34 mouse cellular contexts compared by ENCODE assay signal in the genomic region with DNA sequence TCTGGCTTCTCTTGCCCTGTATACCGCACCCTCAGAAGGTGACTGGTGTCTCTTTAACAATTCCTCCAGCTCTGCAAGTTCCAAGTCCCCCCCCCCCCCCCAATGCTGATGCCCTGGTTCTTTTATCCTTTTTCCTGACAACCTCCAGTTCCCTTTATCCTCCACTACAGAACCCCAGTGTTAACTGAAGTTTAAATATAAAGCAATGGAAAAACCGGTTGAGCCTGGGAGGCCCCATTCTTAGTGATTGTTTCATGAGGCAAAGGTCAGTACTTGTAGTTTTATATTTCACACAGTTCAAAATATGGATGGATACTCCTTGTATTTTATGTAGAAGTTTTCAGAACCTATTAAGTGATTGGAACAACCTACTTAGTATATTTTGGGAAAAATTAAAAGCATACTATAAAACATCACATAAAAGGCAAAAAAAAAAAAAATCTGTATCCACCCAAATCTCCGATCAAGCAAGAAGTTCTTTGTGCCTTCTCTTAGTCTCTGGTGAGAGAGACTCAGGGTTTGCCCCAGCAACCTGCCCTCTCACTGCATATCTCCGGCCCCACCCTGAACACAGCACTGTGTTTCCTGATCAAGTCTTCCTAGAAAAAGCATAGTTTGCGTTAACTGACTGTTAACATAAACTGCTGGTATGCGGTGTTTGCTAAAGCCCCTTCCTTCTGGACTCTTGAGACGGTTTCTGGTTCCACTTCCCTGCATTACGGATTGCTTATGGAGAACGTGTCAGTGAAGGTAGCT. TPM values are rescaled to one million over a fixed set of nuclear protein-coding genes. Genes with fewer than 3 reads are reported as not detected.
DNase-seq lines count a peak whose midpoint lies in the region; ATAC-seq and TF ChIP-seq lines count a peak whose summit lies in the region.
"Had no signal": no experiment of that assay in that cellular context is flagged by ENCODE, and none has a peak within 500 bp of the region (broad histone marks: within the 10 kb centered on the region; RNA-seq: fewer than 3 reads in every experiment).

No protein-coding gene starts in this region.

- no peak for TF ChIP-seq CTCF in left cerebral cortex, adult 2 months (IDR thresholded peaks at IDR 0.05)

- 0 out of 2 replicates have a peak overlapping the region, but pooled peaks have one; percentile 37 for H3K27ac ChIP-seq in kidney, embryonic 15.5 days
- H3K27ac ChIP-seq in midbrain, embryonic 10.5 days (replicated peaks), result peak overlapping the region; percentile 42; the same call in 1 of the 2 replicates
- no peak overlapping the region for H3K27ac ChIP-seq in midbrain, embryonic 15.5 days
- H3K27ac ChIP-seq in stomach, embryonic 14.5 days (ENCODE audit: low read length), result peak overlapping the region; percentile 90
- H3K27ac ChIP-seq in left cerebral cortex, adult 2 months, result no peak overlapping the region
- H3K27ac ChIP-seq: forebrain, embryonic 12.5 days; heart, embryonic 13.5 days; hindbrain, embryonic 12.5 days; limb, embryonic 15.5 days; liver, embryonic 14.5 days; neural tube, embryonic 13.5 days had no signal

- ATAC-seq in kidney, embryonic 15.5 days (replicated peaks; ENCODE audit: low FRiP score), result no peak
- no peak for ATAC-seq in midbrain, embryonic 15.5 days (replicated peaks)
- ATAC-seq in stomach, embryonic 14.5 days (ENCODE audit: insufficient number of reproducible peaks, insufficient read depth, low FRiP score, low read depth), result peak; percentile 72
- ATAC-seq: midbrain, embryonic 16.5 days had no signal

- H3K9ac ChIP-seq in kidney, embryonic 15.5 days, result no peak overlapping the region
- H3K9ac ChIP-seq in midbrain, embryonic 15.5 days, result no peak overlapping the region
- no peak overlapping the region for H3K9ac ChIP-seq in stomach, embryonic 14.5 days (replicated peaks; ENCODE audit: low read depth, low read length)
- H3K9ac ChIP-seq: forebrain, embryonic 12.5 days; heart, embryonic 13.5 days; hindbrain, embryonic 12.5 days; limb, embryonic 15.5 days; liver, embryonic 14.5 days; neural tube, embryonic 13.5 days had no signal

- peaks cover 19% of the 10 kb centered on the region for H3K4me1 ChIP-seq in kidney, embryonic 15.5 days
- peaks cover 23% of the 10 kb centered on the region for H3K4me1 ChIP-seq in midbrain, embryonic 10.5 days
- H3K4me1 ChIP-seq in midbrain, embryonic 15.5 days, result peaks cover 15% of the 10 kb centered on the region
- peaks cover 18% of the 10 kb centered on the region for H3K4me1 ChIP-seq in stomach, embryonic 14.5 days (ENCODE audit: control insufficient read depth, insufficient read depth, low read length)

- 72% methylated on average over 9 of the region's 9 CpGs for WGBS in kidney, embryonic 15.5 days
- 79% methylated on average over 9 of the region's 9 CpGs for WGBS in midbrain, embryonic 10.5 days
- 81% methylated on average over 9 of the region's 9 CpGs for WGBS in midbrain, embryonic 15.5 days
- WGBS in stomach, embryonic 14.5 days, result 41% methylated on average over 9 of the region's 9 CpGs

- no peaks in the 10 kb centered on the region for H3K27me3 ChIP-seq in kidney, embryonic 15.5 days
- no peaks in the 10 kb centered on the region for H3K27me3 ChIP-seq in midbrain, embryonic 10.5 days (ENCODE audit: low read depth, poor library complexity, severe bottlenecking)
- H3K27me3 ChIP-seq in midbrain, embryonic 15.5 days (replicated peaks), result no peaks in the 10 kb centered on the region
- H3K27me3 ChIP-seq in stomach, embryonic 14.5 days (ENCODE audit: control insufficient read depth, insufficient read depth, low read length), result no peaks in the 10 kb centered on the region
- H3K27me3 ChIP-seq: forebrain, embryonic 12.5 days; heart, embryonic 13.5 days; hindbrain, embryonic 12.5 days; limb, embryonic 15.5 days; neural tube, embryonic 13.5 days had no signal

- H3K9me3 ChIP-seq in kidney, embryonic 15.5 days (replicated peaks), result no peaks in the 10 kb centered on the region
- H3K9me3 ChIP-seq in midbrain, embryonic 10.5 days (replicated peaks), result no peaks in the 10 kb centered on the region
- no peaks in the 10 kb centered on the region for H3K9me3 ChIP-seq in midbrain, embryonic 15.5 days
- H3K9me3 ChIP-seq in stomach, embryonic 14.5 days (ENCODE audit: control insufficient read depth, low read depth, low read length), result no peaks in the 10 kb centered on the region
- H3K9me3 ChIP-seq: forebrain, embryonic 12.5 days; heart, embryonic 13.5 days; hindbrain, embryonic 12.5 days; limb, embryonic 15.5 days; neural tube, embryonic 13.5 days had no signal

- no peaks in the 10 kb centered on the region for H3K36me3 ChIP-seq in kidney, embryonic 15.5 days
- no peaks in the 10 kb centered on the region for H3K36me3 ChIP-seq in midbrain, embryonic 10.5 days
- no peaks in the 10 kb centered on the region for H3K36me3 ChIP-seq in midbrain, embryonic 15.5 days (replicated peaks)
- H3K36me3 ChIP-seq in stomach, embryonic 14.5 days (ENCODE audit: control insufficient read depth, insufficient read depth, low read length), result no peaks in the 10 kb centered on the region
- H3K36me3 ChIP-seq: forebrain, embryonic 12.5 days; heart, embryonic 13.5 days; hindbrain, embryonic 12.5 days; limb, embryonic 15.5 days; neural tube, embryonic 13.5 days had no signal

- no peak overlapping the region for H3K4me2 ChIP-seq in kidney, embryonic 15.5 days
- no peak overlapping the region for H3K4me2 ChIP-seq in midbrain, embryonic 15.5 days
- peak overlapping the region; percentile 2; the same call in 1 of the 2 replicates for H3K4me2 ChIP-seq in stomach, embryonic 14.5 days (replicated peaks; ENCODE audit: low read depth, low read length)
- H3K4me2 ChIP-seq: forebrain, embryonic 12.5 days; heart, embryonic 13.5 days; hindbrain, embryonic 12.5 days; limb, embryonic 15.5 days; neural tube, embryonic 13.5 days had no signal

- intact Hi-C loops in left cerebral cortex, adult 2 months (cut with DNase I), result no loop called here

- DNase-seq in kidney, postnatal 4 days, result no peak
- DNase-seq in midbrain, embryonic 10.5 days (ENCODE audit: low spot score), result no peak
- no peak for DNase-seq in left cerebral cortex, adult 2 months (ENCODE audit: extremely low spot score in 1 of 2, low spot score in 2 of 2)
- no peak for DNase-seq in spleen, postnatal 36 days (ENCODE audit: low spot score in 2 of 2)
- DNase-seq: adrenal gland, adult 2 months; cerebellum, adult 11-12 months; cerebellum, postnatal 10 days; heart, postnatal 14 days; layer of hippocampus, adult 9-11 months; left cerebral cortex, postnatal 4 days; lung, postnatal 36 days; right cerebral cortex, postnatal 4 days; thymus, postnatal 14 days had no signal

- no peak overlapping the region for H3K4me3 ChIP-seq in kidney, embryonic 15.5 days (replicated peaks)
- H3K4me3 ChIP-seq in midbrain, embryonic 10.5 days, result no peak overlapping the region
- H3K4me3 ChIP-seq in midbrain, embryonic 15.5 days, result no peak overlapping the region
- no peak overlapping the region for H3K4me3 ChIP-seq in stomach, embryonic 14.5 days (ENCODE audit: low read depth, low read length)
- no peak overlapping the region for H3K4me3 ChIP-seq in left cerebral cortex, adult 2 months
- H3K4me3 ChIP-seq: forebrain, embryonic 12.5 days; heart, embryonic 13.5 days; hindbrain, embryonic 12.5 days; limb, embryonic 15.5 days; myocyte; neural tube, embryonic 13.5 days had no signal

RNA-seq across cellular contexts. Expression of a gene that starts 13.8 kb away (rescaled TPM):
- polyA plus RNA-seq in kidney, embryonic 15.5 days (2015; fragmentation: Nextera tagmentation; extraction: Ambion mirVana), result 168 and 169 TPM in 2 replicates
- polyA plus RNA-seq in midbrain, embryonic 10.5 days (2016; fragmentation: Nextera tagmentation; extraction: Ambion mirVana), result 14.0 and 23.4 TPM in 2 replicates
- polyA plus RNA-seq in midbrain, embryonic 15.5 days (2015; fragmentation: Nextera tagmentation; extraction: Ambion mirVana), result 18.4 and 25.6 TPM in 2 replicates
- 418 and 466 TPM in 2 replicates for polyA plus RNA-seq in stomach, embryonic 14.5 days (2014; fragmentation: Nextera tagmentation; extraction: Ambion mirVana)
- total RNA-seq in left cerebral cortex, adult 2 months (2021), result 10 to 100 TPM; 28.8 to 31.0 TPM

RNA-seq across cellular contexts. Expression of a gene that starts 18.1 kb away (rescaled TPM):
- 0.46 TPM in 1 of 2 replicates, not detected in the other for polyA plus RNA-seq in kidney, embryonic 15.5 days (2015; fragmentation: Nextera tagmentation; extraction: Ambion mirVana)
- not detected in 2 replicates for polyA plus RNA-seq in midbrain, embryonic 10.5 days (2016; fragmentation: Nextera tagmentation; extraction: Ambion mirVana)
- polyA plus RNA-seq in midbrain, embryonic 15.5 days (2015; fragmentation: Nextera tagmentation; extraction: Ambion mirVana), result not detected in 2 replicates
- polyA plus RNA-seq in stomach, embryonic 14.5 days (2014; fragmentation: Nextera tagmentation; extraction: Ambion mirVana), result 0.71 TPM in 1 of 2 replicates, not detected in the other
- total RNA-seq in left cerebral cortex, adult 2 months (2021), result not detected
- total RNA-seq: adrenal gland, adult 2 months; adrenal gland, postnatal 4 days; heart, postnatal 14 days; left cerebral cortex, adult 18-20 months; left cerebral cortex, postnatal 4 days; megakaryocyte-erythroid progenitor cell, adult 5-6 weeks; MEL had no signal
- polyA plus RNA-seq: adrenal gland, adult 2 months; cortical plate, adult 2 months; embryonic facial prominence, embryonic 11.5 days; forebrain, embryonic 12.5 days; gonadal fat pad, adult 2 months; heart, embryonic 13.5 days; hindbrain, embryonic 12.5 days; kidney, embryonic 14.5 days; large intestine, adult 2 months; limb, embryonic 15.5 days; liver, embryonic 14.5 days; midbrain, embryonic 16.5 days; neural tube, embryonic 13.5 days had no signal

RNA-seq across cellular contexts. Expression of a gene that starts 22.9 kb away (rescaled TPM):
- polyA plus RNA-seq in kidney, embryonic 15.5 days (2015; fragmentation: Nextera tagmentation; extraction: Ambion mirVana), result 4.2 and 6.4 TPM in 2 replicates
- polyA plus RNA-seq in midbrain, embryonic 10.5 days (2016; fragmentation: Nextera tagmentation; extraction: Ambion mirVana), result 0.35 and 0.81 TPM in 2 replicates
- 0.52 and 0.78 TPM in 2 replicates for polyA plus RNA-seq in midbrain, embryonic 15.5 days (2015; fragmentation: Nextera tagmentation; extraction: Ambion mirVana)
- polyA plus RNA-seq in stomach, embryonic 14.5 days (2014; fragmentation: Nextera tagmentation; extraction: Ambion mirVana), result 5.5 and 7.4 TPM in 2 replicates
- total RNA-seq in left cerebral cortex, adult 2 months (2021), result 1 to 10 TPM; 4.6 to 4.8 TPM
- polyA plus RNA-seq: midbrain, embryonic 16.5 days; neural tube, embryonic 13.5 days had no signal

RNA-seq across cellular contexts. Expression of a gene that starts 24.7 kb away (rescaled TPM):
- polyA plus RNA-seq in kidney, embryonic 15.5 days (2015; fragmentation: Nextera tagmentation; extraction: Ambion mirVana), result not detected in 2 replicates
- not detected in 2 replicates for polyA plus RNA-seq in midbrain, embryonic 10.5 days (2016; fragmentation: Nextera tagmentation; extraction: Ambion mirVana)
- polyA plus RNA-seq in midbrain, embryonic 15.5 days (2015; fragmentation: Nextera tagmentation; extraction: Ambion mirVana), result not detected in 2 replicates
- polyA plus RNA-seq in stomach, embryonic 14.5 days (2014; fragmentation: Nextera tagmentation; extraction: Ambion mirVana), result not detected in 2 replicates
- total RNA-seq in left cerebral cortex, adult 2 months (2021), result not detected
- total RNA-seq: adrenal gland, adult 2 months; adrenal gland, postnatal 4 days; gastrocnemius, adult 18-20 months; heart, postnatal 14 days; left cerebral cortex, adult 18-20 months; left cerebral cortex, postnatal 4 days; megakaryocyte-erythroid progenitor cell, adult 5-6 weeks; MEL had no signal
- polyA plus RNA-seq: adrenal gland, adult 2 months; cortical plate, adult 2 months; embryonic facial prominence, embryonic 11.5 days; forebrain, embryonic 12.5 days; gonadal fat pad, adult 2 months; heart, embryonic 13.5 days; hindbrain, embryonic 12.5 days; kidney, embryonic 14.5 days; large intestine, adult 2 months; limb, embryonic 15.5 days; liver, embryonic 14.5 days; midbrain, embryonic 16.5 days; neural tube, embryonic 13.5 days had no signal

RNA-seq across cellular contexts. Expression of a gene that starts 27.4 kb away (rescaled TPM):
- 0.16 and 0.17 TPM in 2 replicates for polyA plus RNA-seq in kidney, embryonic 15.5 days (2015; fragmentation: Nextera tagmentation; extraction: Ambion mirVana)
- polyA plus RNA-seq in midbrain, embryonic 10.5 days (2016; fragmentation: Nextera tagmentation; extraction: Ambion mirVana), result 0.15 TPM in 1 of 2 replicates, not detected in the other
- polyA plus RNA-seq in midbrain, embryonic 15.5 days (2015; fragmentation: Nextera tagmentation; extraction: Ambion mirVana), result not detected in 2 replicates
- polyA plus RNA-seq in stomach, embryonic 14.5 days (2014; fragmentation: Nextera tagmentation; extraction: Ambion mirVana), result not detected in 2 replicates
- 1 to 10 TPM in 1 of 2 experiments, under 1 TPM in 1; 0.72 to 1.1 TPM for total RNA-seq in left cerebral cortex, adult 2 months (2021)
- total RNA-seq: adrenal gland, postnatal 4 days; gastrocnemius, adult 18-20 months; megakaryocyte-erythroid progenitor cell, adult 5-6 weeks; MEL had no signal
- polyA plus RNA-seq: embryonic facial prominence, embryonic 11.5 days; forebrain, embryonic 12.5 days; heart, embryonic 13.5 days; hindbrain, embryonic 12.5 days; kidney, embryonic 14.5 days; liver, embryonic 14.5 days; midbrain, embryonic 16.5 days; neural tube, embryonic 13.5 days had no signal

Comparison
In these comparisons a context has a peak if more than half of its experiments do, and no peak if none do; other contexts are left out.
1. H3K27ac ChIP-seq: peak in kidney, embryonic 15.5 days (single experiment), midbrain, embryonic 10.5 days (single experiment) and stomach, embryonic 14.5 days (single experiment); none in midbrain, embryonic 15.5 days (single experiment) and left cerebral cortex, adult 2 months (single experiment).